Mouse (Mus musculus) testis, postnatal 10 days (tissue): ENCODE data around the gene Sbf1.
A peak's percentile ranks its signal among the peaks of the same experiment; 100 is the strongest.

ENCODE experiments used
- DNase-seq: peaks from one replicate; pipeline ENCODE4 v3.0.0; 2021; ENCODE audit warnings: low spot score

Sbf1 gene

DNA sequence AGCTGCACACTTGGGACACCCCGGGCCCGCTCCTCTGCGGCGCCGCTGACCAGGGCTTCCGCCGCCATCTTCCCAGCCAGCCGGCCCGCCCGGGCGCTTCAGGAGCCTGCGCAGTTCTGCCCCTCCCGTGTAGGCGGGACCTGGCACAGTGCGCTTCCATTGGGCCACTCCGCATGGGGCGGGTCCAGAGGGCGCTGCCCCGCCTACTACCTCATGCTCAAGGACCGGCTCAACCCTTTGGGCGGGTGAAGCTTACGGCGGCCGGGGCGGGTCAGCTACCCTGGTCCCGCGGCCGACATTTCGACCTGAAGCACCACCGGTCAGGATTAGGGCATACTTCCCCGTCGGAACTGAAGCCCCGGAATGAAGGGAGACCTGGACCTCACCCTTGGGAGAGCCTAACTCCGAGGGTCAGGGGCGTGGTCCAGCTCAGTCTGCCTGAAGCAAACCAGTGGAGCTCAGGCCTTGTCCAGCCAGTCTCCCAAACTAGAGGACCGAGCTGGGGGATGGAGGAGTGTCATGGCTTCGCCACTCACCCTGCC, at the start of gene Sbf1:
Sbf1 (minus strand) TSS at position 122 of the 542 bp plus-strand sequence.
- DNase-seq: peak; percentile 99

DNA sequence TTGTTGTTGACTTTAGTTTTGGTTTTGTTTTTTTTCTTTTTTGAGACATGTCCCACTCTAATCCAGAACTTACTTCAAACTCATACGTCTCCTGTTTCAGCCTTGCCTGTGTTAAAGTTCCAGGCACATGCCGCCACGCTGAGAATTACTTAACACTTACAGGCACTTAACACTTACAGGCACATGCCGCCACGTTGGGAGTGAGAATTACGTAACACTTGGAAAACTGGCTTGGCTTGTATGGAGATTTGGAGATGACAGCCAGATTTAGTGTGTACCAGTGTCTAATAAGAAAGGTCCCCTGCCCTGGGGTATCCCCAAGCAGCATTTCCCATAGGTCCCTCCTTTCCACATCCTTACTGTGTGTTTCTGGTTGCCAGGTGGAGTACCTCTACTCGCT, 47.9 kb upstream of the Sbf1 start:
- DNase-seq: no peak

DNA sequence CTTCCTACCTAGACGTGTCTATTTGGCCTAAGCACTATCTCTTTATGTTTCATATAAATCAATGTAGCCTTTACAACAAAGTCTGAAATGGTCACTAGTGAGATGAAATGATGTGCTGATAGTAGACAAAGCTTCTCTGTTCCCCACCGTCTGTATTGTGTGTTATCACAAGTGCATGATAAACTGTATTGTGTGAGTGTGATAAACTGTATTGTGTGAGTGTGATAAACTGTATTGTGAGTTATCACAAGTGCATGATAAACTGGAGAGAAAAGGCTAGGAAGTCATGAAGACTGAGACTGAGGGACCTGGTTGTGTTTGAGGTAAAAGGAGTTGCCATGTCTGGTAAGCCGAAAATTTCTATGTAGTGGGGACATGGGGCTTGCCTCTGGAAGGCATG, 43.7 kb upstream of the Sbf1 start:
- no peak for DNase-seq

DNA sequence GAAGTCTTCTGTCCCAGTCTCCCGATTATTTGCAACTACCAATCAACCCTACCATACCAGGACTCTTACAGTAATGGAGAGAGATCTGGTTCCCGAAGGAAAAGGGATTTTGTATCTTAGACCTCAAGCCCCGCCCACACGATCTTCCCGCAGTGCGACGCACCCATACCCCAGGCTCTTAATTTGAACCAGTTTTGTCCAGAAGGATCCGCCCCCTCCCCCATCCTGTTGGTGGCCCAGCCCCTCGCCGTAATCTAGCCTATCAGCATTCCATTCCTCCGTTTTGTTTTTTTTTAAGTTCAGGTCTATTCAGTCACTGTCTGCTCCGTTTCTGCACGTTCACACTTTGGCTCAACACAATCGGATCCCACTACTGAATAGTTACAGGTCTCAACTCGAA, 41.3 kb upstream of the Sbf1 start:
- DNase-seq: peak; percentile 94

DNA sequence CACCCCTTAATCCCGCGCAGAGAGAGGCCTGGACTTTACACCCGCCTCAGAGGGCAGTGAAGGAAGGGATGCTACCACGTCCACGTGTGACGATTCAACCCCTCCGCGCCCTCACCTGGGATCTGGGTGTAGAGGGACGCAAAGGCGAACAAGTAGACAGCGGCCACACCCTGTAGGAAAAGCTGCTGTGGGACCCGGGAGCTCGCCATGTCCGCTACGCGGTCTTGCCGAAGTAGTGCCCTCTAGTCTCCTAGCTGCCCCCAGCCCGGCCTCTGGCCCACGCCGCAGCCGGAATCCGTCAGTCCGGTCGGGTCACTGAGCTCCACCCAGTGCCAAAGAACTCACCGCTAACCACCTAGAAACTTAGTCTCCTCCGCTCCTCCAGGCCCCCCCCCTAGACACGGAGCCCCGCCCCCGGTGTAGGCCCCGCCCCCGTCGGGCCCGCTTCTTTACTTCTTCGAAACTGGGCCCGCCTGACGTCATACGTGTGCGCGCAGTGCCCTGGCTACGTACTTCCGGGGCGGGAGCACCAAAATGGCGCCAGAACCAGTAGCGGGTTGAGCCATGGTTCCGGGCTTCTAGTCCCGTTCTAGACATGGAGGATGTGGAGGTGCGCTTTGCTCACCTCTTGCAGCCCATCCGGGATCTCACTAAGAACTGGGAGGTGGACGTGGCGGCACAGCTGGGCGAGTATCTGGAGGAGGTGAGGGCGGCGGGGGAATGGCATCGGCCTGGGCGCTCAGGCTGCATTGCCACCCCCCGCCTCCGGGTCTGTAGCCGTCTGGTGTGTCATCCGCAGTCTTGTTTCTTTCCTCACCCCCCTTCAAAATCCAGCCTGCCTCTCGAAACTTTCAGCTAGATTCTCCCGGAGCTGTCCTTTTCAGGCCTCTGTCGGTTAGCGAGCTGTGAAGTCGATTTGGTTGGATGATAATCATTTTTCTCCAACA, 40.4 kb upstream of the Sbf1 start, which contains the start of the genes Lmf2 and Ncaph2:
Lmf2 (minus strand) TSS at position 419 of the 947 bp plus-strand sequence.
Ncaph2 (plus strand) TSS at position 479 of the 947 bp plus-strand sequence.
- peak; percentile 98 for DNase-seq

DNA sequence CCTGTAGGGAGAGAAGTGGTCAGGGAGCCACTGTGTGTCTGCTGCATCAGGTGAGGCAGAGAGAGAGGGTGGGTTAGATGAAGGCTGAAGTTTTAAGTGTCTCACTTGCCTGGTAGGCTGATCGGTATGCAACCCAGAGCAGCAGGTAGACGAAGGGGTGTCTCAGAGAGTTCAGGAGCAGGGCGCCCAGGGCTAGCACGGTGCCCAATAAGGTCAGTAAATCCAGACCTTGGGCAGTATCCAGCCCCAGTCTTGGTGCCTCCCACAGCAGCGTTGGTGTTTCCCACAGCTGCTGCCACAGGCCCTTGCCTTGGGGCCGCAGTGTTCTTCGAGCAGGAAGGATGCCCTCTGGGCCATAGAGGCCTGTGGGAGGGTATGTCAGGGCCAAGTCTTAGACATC, 39.3 kb upstream of the Sbf1 start:
- peak; percentile 49 for DNase-seq

DNA sequence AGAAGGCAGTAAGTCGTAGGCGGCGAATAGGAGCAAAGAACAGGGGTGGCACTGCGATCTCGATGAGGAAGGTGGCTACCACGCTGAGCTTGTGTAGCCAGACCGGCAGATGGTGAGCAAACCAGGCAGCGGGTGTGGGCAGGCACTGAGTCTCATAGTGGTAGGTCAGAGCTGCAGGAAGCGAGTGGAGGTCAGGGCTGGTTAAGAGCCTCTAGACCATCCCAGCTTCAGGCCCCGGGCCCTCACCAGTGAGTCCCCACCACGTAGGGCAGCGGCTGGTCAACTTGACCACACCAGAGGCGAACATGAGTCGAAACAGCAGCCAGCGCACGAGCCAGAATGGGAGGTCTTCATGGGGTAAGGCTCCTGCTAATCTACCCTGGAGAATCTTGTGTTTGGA, 38.7 kb upstream of the Sbf1 start:
- DNase-seq: no peak

DNA sequence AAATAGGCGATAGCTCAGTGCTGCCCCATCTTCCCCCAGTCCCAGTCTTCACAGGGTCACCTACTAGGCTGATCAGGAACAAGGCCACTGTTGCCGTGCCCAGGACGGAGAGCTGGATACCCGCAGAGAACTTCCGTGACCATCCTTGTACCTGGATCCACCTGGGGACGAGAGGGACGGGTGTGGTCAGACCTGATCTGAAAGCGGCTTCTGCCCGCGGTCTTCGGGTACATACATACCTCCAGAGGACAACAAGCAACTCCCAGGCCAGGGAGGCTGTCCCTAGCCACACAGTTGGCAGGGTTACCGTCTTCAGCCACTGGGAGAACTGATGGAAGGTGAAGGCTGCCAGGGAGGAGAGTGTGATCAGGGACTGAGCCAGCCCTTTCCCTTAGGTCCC, 37.7 kb upstream of the Sbf1 start:
- no peak for DNase-seq

DNA sequence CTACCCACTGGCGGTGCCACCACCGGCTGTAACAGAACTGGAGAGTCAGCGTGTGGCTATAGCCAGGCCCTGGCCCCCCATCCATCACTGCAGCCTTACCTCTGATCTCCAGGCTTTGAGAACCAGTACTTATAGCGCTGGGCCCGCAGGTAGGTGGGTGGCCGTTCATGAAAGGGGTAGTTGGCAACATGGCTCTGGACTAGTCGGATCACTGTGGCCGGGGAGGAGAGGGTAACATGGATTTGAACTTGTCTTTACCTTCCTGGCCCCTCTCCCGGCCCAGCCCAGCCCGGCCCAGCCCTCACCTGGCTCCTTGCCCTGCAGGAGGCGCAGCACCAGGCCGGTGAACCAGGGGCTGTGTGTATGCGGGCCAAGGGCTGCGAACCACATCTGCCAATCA, 36.9 kb upstream of the Sbf1 start:
- DNase-seq: no peak

DNA sequence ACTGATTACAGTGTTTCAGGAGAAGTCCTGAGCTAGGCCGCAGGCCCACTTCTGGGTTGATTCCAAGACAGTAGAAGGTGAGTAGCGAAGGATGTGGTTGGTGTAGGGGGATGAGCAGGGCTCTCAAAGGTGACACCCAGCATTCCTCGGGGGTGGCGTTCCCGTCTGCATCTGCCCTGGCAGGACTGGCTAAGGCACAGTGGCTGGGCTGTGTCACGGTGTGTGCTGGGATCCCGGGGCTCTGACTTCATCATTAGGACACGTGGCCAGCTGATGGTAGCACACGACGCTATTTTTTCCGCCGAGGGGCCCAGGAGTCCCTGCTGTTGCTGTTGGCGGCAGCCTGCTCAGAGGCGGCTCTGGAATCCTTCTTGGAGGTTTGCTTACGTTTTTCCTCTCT, 36.2 kb upstream of the Sbf1 start:
- no peak for DNase-seq

DNA sequence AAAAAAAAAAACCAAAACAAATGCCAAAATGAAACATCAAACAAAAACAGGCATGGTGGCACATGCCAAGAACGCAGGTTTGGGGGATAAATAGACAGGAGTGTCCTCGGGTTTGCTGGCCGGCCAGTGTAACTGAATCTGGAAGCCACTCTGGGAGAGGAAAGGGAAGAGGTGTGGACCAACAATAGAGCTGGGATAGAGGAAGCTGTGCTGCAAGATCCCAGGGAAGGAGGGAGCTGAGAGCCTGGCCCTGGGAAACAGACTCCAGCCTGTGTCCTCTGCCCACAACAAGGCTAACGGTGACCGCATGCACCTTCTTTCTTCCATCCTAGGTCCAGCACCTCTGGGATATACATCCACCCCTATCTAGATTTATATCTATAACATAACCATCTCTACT, 35.3 kb upstream of the Sbf1 start:
- DNase-seq: no peak

DNA sequence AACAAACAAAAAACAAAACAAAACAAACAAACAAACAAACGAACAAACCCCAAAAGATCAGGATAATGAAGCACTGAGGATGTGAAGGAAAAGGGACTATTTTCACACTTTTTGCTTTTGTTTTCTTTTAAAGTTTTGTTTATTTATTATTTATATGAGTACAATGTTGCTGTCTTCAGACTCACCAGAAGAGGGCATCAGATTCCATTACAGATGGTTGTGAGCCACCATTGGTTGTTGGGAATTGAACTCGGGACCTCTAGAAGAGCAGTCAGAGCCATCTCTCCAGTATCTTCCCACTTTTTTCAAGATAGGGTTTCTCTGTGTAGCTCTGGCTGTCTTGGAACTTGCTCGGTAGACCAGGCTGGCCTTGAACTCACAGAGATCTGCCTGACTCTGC, 28.2 kb upstream of the Sbf1 start:
- DNase-seq: no peak

DNA sequence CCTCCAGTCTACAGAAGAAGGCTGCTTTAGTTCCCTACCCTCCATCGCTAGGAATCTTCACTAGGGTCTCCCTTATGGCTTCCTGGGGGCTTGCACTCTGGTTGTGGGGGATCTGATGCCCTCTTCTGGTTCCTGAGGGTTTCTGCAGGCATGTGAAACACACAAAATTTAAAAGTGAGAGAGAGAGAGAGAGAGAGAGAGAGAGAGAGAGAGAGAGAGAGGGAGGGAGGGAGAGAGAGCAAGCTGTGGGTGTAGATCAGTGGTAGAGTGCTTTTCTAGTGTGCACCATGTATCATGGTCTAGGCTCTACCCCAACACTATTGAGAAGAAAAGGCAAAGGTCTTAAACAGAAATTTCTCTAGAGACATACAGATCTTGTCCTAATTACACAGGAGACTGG, 26.6 kb upstream of the Sbf1 start:
- DNase-seq: no peak

DNA sequence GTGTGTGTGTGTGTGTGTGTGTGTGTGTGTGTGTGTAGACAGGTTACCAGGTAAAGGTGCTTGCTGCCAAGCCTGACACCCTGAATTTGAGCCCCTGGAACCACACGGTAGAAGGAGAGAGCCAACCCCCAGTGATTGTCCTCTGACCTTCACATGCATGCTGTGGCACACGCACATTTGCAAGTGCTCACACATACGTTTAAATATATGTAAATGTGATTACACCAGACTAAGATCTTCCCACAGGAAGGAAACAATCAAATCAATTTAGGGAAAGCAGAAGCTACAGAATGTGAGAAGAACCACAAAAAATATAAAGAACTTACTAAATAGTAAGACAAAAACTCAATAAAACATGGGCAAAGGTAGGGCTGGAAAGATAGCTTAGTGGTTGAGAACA, 25.0 kb upstream of the Sbf1 start:
- DNase-seq: no peak

DNA sequence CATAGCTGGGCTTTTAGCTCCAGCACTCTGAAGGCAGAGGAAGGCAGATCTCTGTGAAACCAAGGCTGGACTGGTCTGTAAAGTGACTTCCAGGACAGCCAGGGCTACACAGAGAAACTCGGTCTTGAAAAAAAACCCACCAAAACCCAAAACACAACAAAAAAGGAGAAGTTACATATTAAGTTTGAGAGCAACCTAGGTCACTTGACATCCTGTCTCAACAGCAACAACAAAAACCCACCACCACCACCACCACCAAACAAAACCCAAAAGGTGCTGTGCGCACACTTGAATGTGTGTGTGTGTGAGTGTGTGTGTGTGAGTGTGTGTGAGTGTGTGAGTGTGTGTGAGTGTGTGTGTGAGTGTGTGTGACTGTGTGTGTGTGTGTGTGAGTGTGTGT, 24.6 kb upstream of the Sbf1 start:
- no peak for DNase-seq

DNA sequence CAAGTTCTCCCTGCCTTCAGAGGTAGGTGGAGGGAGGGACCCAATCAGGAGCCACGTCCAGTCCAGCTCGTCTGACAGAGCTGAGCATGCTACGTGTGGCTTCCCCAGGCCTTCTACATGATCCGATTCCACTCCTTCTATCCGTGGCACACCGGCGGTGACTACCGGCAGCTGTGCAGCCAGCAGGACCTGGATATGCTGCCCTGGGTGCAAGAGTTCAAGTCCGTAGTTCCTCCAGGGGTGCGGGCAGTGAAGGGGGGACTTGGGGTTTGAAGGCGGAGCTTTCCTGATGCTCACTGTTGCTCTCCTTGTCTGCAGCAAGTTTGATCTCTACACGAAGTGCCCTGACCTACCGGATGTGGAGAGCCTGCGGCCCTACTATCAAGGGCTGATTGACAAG, 21.3 kb upstream of the Sbf1 start:
- DNase-seq: no peak

DNA sequence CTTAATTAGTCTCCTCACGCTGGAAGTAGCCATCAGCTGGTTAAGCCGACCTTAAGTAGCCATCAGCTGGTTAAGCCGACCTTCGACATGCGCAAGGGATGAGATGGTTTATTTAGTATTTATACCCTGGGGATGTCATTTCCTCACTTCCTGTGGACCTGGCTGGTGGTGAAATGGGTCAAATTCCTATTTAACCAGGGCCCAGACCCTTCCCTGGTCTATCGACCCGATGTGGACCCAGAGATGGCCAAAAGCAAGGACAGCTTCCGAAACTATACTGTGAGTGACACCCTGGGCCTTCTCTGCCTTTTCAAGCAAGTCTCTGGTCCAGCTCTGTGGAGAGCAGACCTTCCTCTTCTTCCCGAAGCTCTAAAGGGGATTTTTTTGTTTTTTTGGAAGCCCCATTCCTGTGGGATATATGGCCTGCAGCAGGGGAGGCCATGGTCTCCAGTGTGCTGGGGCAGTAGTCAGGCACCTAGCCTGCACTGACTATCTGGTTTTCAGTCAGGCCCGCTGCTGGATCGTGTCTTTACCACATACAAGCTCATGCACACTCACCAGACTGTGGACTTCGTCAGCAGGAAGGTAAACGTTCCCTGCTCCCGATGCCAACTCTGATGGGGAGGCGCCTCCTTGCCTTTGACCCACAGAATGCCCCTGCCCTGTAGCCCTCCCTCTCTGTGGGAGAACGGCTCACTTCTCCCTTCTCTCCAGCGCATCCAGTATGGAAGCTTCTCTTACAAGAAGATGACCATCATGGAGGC, 19.8 kb upstream of the Sbf1 start:
- no peak for DNase-seq

DNA sequence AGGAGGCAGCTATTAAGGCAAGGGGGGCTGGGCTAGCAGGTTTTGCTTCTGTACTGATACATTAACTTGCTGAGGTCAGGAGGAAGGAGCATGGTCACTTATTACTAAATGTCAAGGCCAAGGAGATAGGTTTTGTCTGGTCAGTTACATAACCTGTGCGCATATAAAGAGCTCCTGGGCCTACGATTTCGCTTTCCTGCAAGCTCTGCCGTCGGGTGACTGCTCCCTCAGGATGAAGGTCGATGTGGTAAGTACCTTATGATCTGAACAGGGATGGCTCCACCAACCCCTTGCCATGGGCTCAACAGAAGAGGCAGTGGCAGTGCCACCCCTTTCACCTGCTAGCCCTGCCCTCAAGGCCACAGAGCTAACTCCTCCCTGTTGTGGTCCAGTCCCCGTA, 19.2 kb upstream of the Sbf1 start, which contains the start of gene Miox:
Miox (plus strand) TSS at position 128 of the 400 bp plus-strand sequence.
- no peak for DNase-seq

DNA sequence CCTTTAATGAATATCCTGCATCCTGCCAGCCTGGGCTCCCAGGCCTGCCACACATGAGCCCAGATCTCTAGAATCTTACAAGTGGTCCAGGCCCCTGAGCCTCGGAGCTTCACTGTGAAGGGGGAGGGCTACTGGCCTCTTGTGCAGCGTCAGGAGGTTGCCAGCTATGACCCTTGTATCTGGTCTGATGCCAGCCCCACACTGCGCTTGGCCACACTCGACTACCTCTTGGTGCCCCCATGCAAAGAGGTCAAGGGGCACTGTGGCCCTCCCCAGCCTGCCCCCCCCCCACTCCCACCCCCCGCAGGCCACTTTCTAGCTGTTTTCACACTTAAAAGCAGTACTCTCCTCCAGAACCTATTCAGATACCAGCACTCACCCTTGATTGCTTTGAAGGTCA, 11.3 kb upstream of the Sbf1 start:
- DNase-seq: no peak

DNA sequence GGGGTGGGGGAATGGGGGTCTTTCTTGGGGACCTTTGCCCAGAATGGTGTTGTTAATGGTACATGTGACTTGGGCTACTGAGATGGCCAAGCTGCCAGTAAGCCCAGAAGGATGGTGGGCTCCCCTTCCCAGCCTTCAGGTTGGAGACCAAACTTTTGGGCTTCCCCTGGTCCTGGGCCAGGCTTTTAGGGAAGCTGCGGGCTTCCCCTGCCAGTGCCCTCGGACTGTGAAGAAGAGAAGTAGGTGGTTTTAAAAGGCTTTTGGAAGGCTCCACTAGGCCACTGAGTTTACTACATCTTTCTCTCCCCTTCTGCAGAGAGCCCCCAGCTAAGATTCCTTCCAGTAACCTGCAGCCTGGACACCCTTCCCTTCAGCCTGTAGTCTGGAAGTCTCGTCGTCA, 8.5 kb upstream of the Sbf1 start:
- no peak for DNase-seq

DNA sequence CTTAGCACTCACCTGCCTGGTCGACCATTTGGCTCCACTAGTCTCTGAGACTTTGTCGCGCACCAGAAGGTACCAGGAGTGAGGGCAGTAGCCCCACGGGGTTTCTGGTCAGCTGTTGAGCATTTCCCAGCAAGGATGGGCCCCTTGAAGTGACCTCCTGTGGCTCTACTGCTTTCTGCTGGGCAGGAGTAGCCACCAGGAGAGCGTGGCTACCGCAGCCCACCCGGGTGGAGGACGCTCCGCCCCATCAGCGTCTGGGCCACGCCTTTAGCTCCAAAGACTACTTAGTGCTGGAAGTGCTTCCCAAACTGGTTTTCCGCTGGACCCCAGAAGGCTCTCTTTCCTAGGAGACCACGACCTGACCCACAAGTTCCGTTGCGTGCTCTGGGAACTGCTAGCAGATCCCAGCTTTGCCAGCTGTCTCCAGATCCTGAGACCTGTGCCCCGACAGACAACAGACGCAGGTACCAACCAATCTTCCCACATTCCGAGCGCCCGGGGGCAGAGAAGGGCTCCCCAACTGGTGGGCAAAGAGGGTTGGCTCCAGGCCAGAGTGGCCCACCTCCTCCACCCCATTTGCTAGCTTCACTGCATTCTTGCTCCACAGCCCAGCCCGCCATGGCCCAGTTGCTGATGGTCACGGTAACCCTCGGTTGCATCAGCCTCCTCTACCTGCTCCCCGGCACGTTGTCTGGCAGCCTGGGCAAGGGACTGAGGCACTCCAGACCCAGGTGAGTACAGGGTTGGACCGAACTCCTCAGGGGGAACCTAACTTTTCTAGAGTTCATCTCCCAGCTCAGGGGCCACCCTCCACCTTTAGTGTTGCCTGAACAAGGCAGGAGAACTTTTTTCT, 7.8 kb upstream of the Sbf1 start, which contains the start of gene Adm2:
Adm2 (plus strand) TSS at position 51 of the 853 bp plus-strand sequence.
- DNase-seq: peak; percentile 43

DNA sequence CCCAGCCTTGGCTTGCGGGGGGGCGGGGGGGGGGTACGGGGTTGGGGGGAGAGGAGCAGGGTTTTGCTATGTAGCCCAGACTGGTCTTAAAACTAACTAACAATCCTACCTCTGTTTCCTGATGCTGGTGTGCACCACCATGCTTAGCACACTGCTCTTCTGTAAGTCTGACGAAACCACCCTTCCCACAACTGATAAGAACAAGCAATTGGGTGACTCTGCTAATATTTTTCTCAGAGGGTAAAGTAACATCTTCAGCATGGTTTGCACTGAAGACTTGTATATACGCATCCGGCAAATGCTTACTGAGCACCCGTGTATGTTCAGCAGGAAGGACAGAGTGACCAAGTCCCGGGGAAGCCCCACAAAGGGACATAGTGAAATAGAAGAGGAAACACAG, 6.2 kb upstream of the Sbf1 start:
- DNase-seq: no peak
